Mouse (Mus musculus): Measurements from ENCODE around the gene Tns3. TPM values are rescaled to one million over a fixed set of nuclear protein-coding genes. Genes with fewer than 3 reads are reported as not detected.

Tns3 gene
- polyA plus RNA-seq, 1 experiment from 2014 or later, result 49.6 TPM

- H3K27ac ChIP-seq, result no peak overlapping the region
- 79% methylated on average over 6 of the region's 6 CpGs for WGBS
- H3K27me3 ChIP-seq, result no peaks in the 10 kb centered on the region
- no peak overlapping the region for H3K4me2 ChIP-seq
- peaks cover 2% of the 10 kb centered on the region; the same call in 1 of the 2 replicates for H3K4me1 ChIP-seq (replicated peaks)
- no peak overlapping the region for H3K4me3 ChIP-seq (replicated peaks)
- H3K9ac ChIP-seq (replicated peaks), result no peak overlapping the region
- H3K9me3 ChIP-seq, result no peaks in the 10 kb centered on the region
- H3K36me3 ChIP-seq, result peaks cover 95% of the 10 kb centered on the region
- ATAC-seq (ENCODE audit: insufficient number of reproducible peaks, insufficient read depth, low FRiP score, low TSS enrichment, low read depth), result no peak
Measured at GRCm38 (mm10) chr11:8488248-8488647, 176.1 kb downstream of the Tns3 start.

GRCm38 (mm10) chr11:8486552-8486951 lies 177.8 kb downstream of the Tns3 start:
- Histone ChIP-seq H3K27ac (no peak overlapping the region), H3K27me3 (no peaks in the 10 kb centered on the region), H3K9me3 (no peaks in the 10 kb centered on the region), H3K9ac (replicated peaks) (no peak overlapping the region), H3K4me1 (replicated peaks) (peaks cover 10% of the 10 kb centered on the region), H3K4me2 (no peak overlapping the region), H3K4me3 (replicated peaks) (no peak overlapping the region), H3K36me3 (peaks cover 93% of the 10 kb centered on the region)
- no peak for ATAC-seq (ENCODE audit: insufficient number of reproducible peaks, insufficient read depth, low FRiP score, low TSS enrichment, low read depth)
- 89% methylated on average over 4 of the region's 4 CpGs for WGBS

- Histone ChIP-seq H3K4me1 (replicated peaks) (peaks cover 10% of the 10 kb centered on the region), H3K27ac (no peak overlapping the region), H3K4me3 (replicated peaks) (no peak overlapping the region), H3K36me3 (peaks cover 84% of the 10 kb centered on the region), H3K9ac (replicated peaks) (no peak overlapping the region), H3K4me2 (no peak overlapping the region), H3K9me3 (no peaks in the 10 kb centered on the region), H3K27me3 (no peaks in the 10 kb centered on the region)
- 90% methylated on average over 4 of the region's 4 CpGs for WGBS
- ATAC-seq (ENCODE audit: insufficient number of reproducible peaks, insufficient read depth, low FRiP score, low TSS enrichment, low read depth), result no peak
Measured at GRCm38 (mm10) chr11:8484538-8484937, 179.8 kb downstream of the Tns3 start.

GRCm38 (mm10) chr11:8482721-8483120 lies 181.6 kb downstream of the Tns3 start:
- Histone ChIP-seq H3K4me3 (replicated peaks) (no peak overlapping the region), H3K27ac (no peak overlapping the region), H3K4me2 (no peak overlapping the region), H3K36me3 (peaks cover 85% of the 10 kb centered on the region), H3K9me3 (no peaks in the 10 kb centered on the region), H3K9ac (replicated peaks) (no peak overlapping the region), H3K27me3 (no peaks in the 10 kb centered on the region), H3K4me1 (replicated peaks) (peaks cover 10% of the 10 kb centered on the region)
- 50% methylated on average over 3 of the region's 3 CpGs for WGBS
- ATAC-seq (ENCODE audit: insufficient number of reproducible peaks, insufficient read depth, low FRiP score, low TSS enrichment, low read depth), result no peak

- ATAC-seq (ENCODE audit: insufficient number of reproducible peaks, insufficient read depth, low FRiP score, low TSS enrichment, low read depth), result no peak
- 63% methylated on average over 5 of the region's 5 CpGs for WGBS
- Histone ChIP-seq H3K9me3 (no peaks in the 10 kb centered on the region), H3K36me3 (peaks cover 85% of the 10 kb centered on the region), H3K4me3 (replicated peaks) (no peak overlapping the region), H3K4me2 (no peak overlapping the region), H3K27ac (no peak overlapping the region), H3K4me1 (replicated peaks) (peaks cover 10% of the 10 kb centered on the region), H3K9ac (replicated peaks) (no peak overlapping the region), H3K27me3 (no peaks in the 10 kb centered on the region)
Measured at GRCm38 (mm10) chr11:8481962-8482361, 182.4 kb downstream of the Tns3 start.

GRCm38 (mm10) chr11:8481529-8481928 lies 182.8 kb downstream of the Tns3 start:
- Histone ChIP-seq H3K4me3 (replicated peaks) (no peak overlapping the region), H3K4me1 (replicated peaks) (peaks cover 10% of the 10 kb centered on the region), H3K27me3 (no peaks in the 10 kb centered on the region), H3K9me3 (no peaks in the 10 kb centered on the region), H3K9ac (replicated peaks) (no peak overlapping the region), H3K36me3 (peaks cover 85% of the 10 kb centered on the region), H3K4me2 (no peak overlapping the region), H3K27ac (no peak overlapping the region)
- no peak for ATAC-seq (ENCODE audit: insufficient number of reproducible peaks, insufficient read depth, low FRiP score, low TSS enrichment, low read depth)
- 88% methylated on average over 6 of the region's 6 CpGs for WGBS

GRCm38 (mm10) chr11:8479858-8480257 lies 184.5 kb downstream of the Tns3 start:
- whole genome bisulfite sequencing, result 87% methylated on average over 2 of the region's 2 CpGs
- no peaks in the 10 kb centered on the region for H3K27me3 ChIP-seq
- H3K36me3 ChIP-seq, result peaks cover 75% of the 10 kb centered on the region
- no peak overlapping the region for H3K27ac ChIP-seq
- no peak overlapping the region for H3K4me3 ChIP-seq (replicated peaks)
- H3K9ac ChIP-seq (replicated peaks), result no peak overlapping the region
- no peaks in the 10 kb centered on the region for H3K9me3 ChIP-seq
- peaks cover 10% of the 10 kb centered on the region for H3K4me1 ChIP-seq (replicated peaks)
- ATAC-seq (ENCODE audit: insufficient number of reproducible peaks, insufficient read depth, low FRiP score, low TSS enrichment, low read depth), result no peak
- no peak overlapping the region for H3K4me2 ChIP-seq

GRCm38 (mm10) chr11:8479313-8479712 lies 185.0 kb downstream of the Tns3 start:
- Histone ChIP-seq H3K9me3 (no peaks in the 10 kb centered on the region), H3K36me3 (peaks cover 73% of the 10 kb centered on the region), H3K4me2 (no peak overlapping the region), H3K4me1 (replicated peaks) (peaks cover 10% of the 10 kb centered on the region), H3K4me3 (replicated peaks) (no peak overlapping the region), H3K9ac (replicated peaks) (no peak overlapping the region), H3K27me3 (no peaks in the 10 kb centered on the region), H3K27ac (no peak overlapping the region)
- no peak for ATAC-seq (ENCODE audit: insufficient number of reproducible peaks, insufficient read depth, low FRiP score, low TSS enrichment, low read depth)
- WGBS, result 93% methylated on average over 7 of the region's 7 CpGs

- Histone ChIP-seq H3K36me3 (peaks cover 70% of the 10 kb centered on the region), H3K27ac (no peak overlapping the region), H3K9me3 (no peaks in the 10 kb centered on the region), H3K4me1 (replicated peaks) (peaks cover 22% of the 10 kb centered on the region), H3K9ac (replicated peaks) (no peak overlapping the region), H3K27me3 (no peaks in the 10 kb centered on the region), H3K4me3 (replicated peaks) (no peak overlapping the region), H3K4me2 (no peak overlapping the region)
- WGBS, result 85% methylated on average over 5 of the region's 5 CpGs
- ATAC-seq (ENCODE audit: insufficient number of reproducible peaks, insufficient read depth, low FRiP score, low TSS enrichment, low read depth), result no peak
Measured at GRCm38 (mm10) chr11:8473616-8474015, 190.7 kb downstream of the Tns3 start.

- no peaks in the 10 kb centered on the region for H3K27me3 ChIP-seq
Measured at GRCm38 (mm10) chr11:8472439-8472838, 191.9 kb downstream of the Tns3 start.

GRCm38 (mm10) chr11:8471535-8471934 lies 192.8 kb downstream of the Tns3 start:
- no peak overlapping the region for H3K27ac ChIP-seq
- no peak for ATAC-seq (ENCODE audit: insufficient number of reproducible peaks, insufficient read depth, low FRiP score, low TSS enrichment, low read depth)
- no peak overlapping the region for H3K4me3 ChIP-seq (replicated peaks)
- peaks cover 43% of the 10 kb centered on the region for H3K4me1 ChIP-seq (replicated peaks)
- 100% methylated on average over 3 of the region's 3 CpGs for WGBS
- H3K27me3 ChIP-seq, result no peaks in the 10 kb centered on the region
- no peak overlapping the region for H3K4me2 ChIP-seq
- H3K36me3 ChIP-seq, result peaks cover 53% of the 10 kb centered on the region
- no peak overlapping the region for H3K9ac ChIP-seq (replicated peaks)
- no peaks in the 10 kb centered on the region for H3K9me3 ChIP-seq

More at GRCm38 (mm10) chr11:8472439-8472838, 191.9 kb downstream of the Tns3 start:
- Histone ChIP-seq H3K9me3 (no peaks in the 10 kb centered on the region), H3K9ac (replicated peaks) (no peak overlapping the region), H3K4me1 (replicated peaks) (peaks cover 34% of the 10 kb centered on the region), H3K27ac (no peak overlapping the region), H3K36me3 (peaks cover 58% of the 10 kb centered on the region), H3K4me2 (no peak overlapping the region), H3K4me3 (replicated peaks) (no peak overlapping the region)
- no peak for ATAC-seq (ENCODE audit: insufficient number of reproducible peaks, insufficient read depth, low FRiP score, low TSS enrichment, low read depth)
- 79% methylated on average over 12 of the region's 12 CpGs for WGBS

- H3K9me3 ChIP-seq, result no peaks in the 10 kb centered on the region
- peak overlapping the region; percentile 75 for H3K4me2 ChIP-seq
- WGBS, result 71% methylated on average over 9 of the region's 9 CpGs
- H3K27ac ChIP-seq, result peak overlapping the region; percentile 95
- H3K27me3 ChIP-seq, result no peaks in the 10 kb centered on the region
- peaks cover 48% of the 10 kb centered on the region for H3K4me1 ChIP-seq (replicated peaks)
- no peak overlapping the region for H3K4me3 ChIP-seq (replicated peaks)
- H3K9ac ChIP-seq (replicated peaks), result peak overlapping the region; percentile 31; the same call in 1 of the 2 replicates
- ATAC-seq (ENCODE audit: insufficient number of reproducible peaks, insufficient read depth, low FRiP score, low TSS enrichment, low read depth), result no peak
- peaks cover 56% of the 10 kb centered on the region for H3K36me3 ChIP-seq
Measured at GRCm38 (mm10) chr11:8469537-8469936, 194.8 kb downstream of the Tns3 start.

All from limb, embryonic 12.5 days (tissue).